Mouse (Mus musculus) right cerebral cortex, postnatal 4 days (tissue): ENCODE results near the gene Ccdc32.

Experiments used
- DNase-seq: peaks from one replicate; pipeline ENCODE4 v3.0.0-alpha.2; 2022

The Ccdc32 gene

DNA sequence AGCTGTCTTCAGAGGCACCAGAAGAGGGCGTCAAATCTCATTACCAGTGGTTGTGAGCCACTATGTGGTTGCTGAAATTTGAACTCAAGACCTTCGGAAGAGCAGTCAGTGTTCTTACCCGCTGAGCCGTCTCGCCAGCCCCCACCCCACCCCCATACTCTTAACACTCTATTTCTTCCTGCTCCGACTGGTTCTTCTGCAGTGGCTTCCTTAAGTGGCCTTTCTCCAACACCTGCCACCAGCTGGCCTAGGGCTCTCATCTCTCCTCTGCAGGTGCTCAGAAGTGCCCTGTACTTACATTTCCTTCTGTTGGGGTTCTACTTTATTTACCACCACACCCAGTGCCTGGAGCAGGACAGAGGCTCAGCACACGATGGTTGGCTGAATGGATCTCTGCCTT is 14.2 kb downstream of the Ccdc32 start:
- DNase-seq = no peak

DNA sequence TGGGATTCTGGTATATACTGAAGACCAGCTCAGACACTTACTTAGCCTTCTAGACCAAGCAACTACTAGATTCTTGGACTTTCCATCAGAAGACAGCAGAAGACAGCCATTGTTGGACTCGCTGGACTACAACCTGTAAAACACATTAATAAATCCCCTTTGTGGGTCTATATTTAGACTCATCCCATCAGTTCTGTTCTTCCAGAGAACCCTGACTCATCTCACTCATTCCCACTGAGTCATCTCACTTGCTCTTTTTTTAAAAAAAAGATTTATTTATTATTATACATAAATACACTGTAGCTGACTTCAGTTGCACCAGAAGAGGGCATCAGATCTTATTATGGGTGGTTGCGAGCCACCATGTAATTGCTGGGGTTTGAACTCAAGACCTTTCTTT is 19.8 kb downstream of the Ccdc32 start:
- DNase-seq = no peak

GRCm38 (mm10) chr2:119006886-119007285 is 22.3 kb downstream of the Ccdc32 start:
- DNase-seq = no peak

- no peak for DNase-seq
Observed at GRCm38 (mm10) chr2:118999025-118999639, 30.1 kb downstream of the Ccdc32 start.

GRCm38 (mm10) chr2:118998115-118998866 is 30.9 kb downstream of the Ccdc32 start:
- DNase-seq = no peak

- no peak for DNase-seq
Observed at GRCm38 (mm10) chr2:118996798-118997105, 32.4 kb downstream of the Ccdc32 start.

DNA sequence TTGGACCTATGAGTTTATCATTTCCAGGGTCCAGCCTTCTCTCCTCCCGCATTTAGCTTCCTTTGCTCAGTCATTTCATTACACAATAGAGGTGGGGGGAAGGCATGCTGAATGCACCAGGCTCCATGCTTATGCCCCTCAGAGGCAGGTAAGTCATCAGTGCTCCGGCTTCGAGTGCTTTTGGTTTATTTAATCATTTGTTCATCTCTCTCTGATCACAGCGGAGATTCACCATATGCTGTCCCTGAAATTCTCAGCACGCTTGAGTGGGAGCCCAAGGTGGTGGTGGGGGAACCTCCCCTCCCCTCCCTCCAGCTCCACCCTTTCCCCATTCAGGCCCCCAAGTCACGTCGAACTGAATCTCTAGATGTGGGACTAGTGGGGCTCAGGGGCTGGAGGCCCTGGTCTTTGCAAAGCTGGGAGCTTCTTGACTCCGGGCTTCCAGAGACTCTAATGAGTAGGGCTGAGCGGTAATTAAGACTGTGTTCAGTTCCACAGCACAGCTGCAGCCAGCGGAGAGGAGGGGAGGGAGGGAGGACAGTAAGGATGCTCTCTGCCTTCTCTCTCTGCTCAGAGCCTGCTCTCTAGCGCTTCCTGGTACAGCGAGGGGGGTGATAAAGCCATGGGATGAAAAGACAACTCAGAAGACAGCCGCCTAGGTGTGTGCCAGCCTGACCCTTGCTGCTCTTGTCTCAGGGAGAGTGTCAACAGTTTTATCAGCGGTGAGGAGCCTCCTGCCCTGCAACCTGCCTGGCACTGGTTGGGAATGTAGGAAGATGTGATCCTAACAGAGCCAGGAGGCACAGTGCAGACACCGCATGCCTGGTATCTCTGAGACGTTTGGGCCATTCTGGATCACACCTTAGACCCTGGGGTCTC is 33.0 kb downstream of the Ccdc32 start:
- no peak for DNase-seq

DNA sequence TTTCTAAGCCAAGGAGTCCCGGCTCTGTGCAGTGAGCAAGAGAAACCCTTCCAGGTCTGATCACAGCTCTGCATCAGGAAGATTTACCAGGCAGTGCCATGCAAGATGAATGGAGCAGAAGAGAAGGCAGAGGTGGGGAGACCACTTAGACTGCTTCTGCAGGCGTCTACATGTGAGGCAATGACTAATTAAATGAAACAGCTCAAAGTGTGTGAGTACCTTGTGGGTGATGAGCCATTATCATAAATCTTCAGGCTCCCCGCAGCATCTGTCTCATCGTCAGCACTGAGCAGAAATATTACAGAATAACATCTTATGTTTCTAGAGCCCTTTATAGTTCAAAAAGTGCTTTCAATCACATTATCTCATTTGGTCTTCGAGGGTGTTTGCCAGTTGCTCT is 33.7 kb downstream of the Ccdc32 start:
- DNase-seq = no peak

- DNase-seq = no peak
Observed at GRCm38 (mm10) chr2:118983812-118984211, 45.4 kb downstream of the Ccdc32 start.

GRCm38 (mm10) chr2:118980841-118981240 is 48.4 kb downstream of the Ccdc32 start:
- DNase-seq = no peak

GRCm38 (mm10) chr2:118978064-118978463 is 51.1 kb downstream of the Ccdc32 start:
- DNase-seq = no peak

GRCm38 (mm10) chr2:118976941-118977340 is 52.3 kb downstream of the Ccdc32 start:
- DNase-seq = no peak

- DNase-seq = peak; percentile 81
Observed at GRCm38 (mm10) chr2:118976282-118976929, 52.8 kb downstream of the Ccdc32 start.

DNA sequence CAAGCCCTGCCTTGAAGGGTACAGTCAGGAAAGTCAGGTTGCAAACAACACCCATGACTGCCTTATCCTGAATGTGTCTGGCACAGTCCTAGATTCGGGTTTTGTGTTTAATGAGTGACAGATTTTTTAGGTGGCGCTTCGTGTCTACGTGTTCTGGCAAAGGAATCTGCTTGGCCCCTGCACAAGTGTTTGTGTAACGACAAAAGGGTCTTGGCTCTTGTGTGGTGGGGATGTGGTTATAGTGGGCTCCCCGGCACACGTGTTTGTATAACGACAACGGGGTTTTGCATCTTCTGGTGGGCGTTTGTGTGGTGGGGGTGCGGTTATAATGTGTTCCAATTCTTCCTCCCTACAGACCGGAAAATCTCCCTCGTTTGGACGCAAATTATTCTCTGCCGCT is 53.3 kb downstream of the Ccdc32 start:
- DNase-seq = peak; percentile 23

DNA sequence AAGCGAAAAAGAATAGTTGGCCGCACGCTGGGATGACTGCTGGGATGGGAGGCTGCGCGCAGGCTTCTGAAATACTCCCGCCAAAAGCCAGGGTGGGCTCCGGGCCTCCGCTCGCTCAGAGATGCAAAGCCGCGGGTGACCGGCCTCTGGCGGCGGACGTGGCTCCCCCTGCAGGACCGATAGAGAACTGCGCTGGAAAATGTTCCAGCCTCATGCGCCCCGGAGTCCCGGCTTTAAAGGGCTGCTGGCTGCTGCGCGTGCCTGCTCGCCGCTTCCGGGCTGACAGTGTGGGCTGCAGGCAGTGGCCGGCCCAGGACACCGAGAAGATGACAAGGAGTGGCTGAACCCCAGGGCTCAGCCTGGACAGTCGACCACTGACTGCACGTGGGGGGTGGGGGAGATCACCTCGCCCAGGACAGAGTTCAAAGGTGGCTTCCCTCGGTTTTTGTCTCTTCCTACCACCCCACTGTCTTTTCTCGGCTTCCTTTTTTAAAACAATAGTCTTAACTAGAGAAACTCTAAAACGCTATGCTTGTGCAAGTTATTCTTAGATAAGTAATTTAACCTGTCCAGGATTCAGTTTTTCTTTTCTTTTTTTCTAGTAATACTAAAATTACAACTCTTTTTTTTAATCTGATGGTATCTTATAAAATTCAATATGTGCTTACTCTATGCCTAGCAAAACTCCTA is 56.4 kb downstream of the Ccdc32 start:
- DNase-seq = peak; percentile 83

DNA sequence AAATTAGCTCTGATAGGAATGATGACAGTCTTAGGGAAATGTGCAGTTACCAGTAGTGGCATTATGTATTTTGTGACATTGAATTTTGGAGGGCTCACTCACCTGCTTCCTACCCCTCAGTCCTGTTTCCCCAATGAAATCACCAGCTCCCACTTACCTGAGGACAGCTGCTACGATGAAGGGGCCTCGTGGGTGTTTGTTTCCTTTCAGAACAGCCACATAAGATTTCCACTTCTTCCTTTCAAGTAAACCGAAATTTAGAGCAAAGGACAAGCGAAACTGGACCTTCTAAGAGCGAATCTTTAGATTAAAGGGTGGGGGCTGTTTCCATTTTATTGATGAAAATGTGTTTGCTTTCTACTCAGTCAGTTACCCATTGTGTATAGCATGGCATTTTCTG is 57.1 kb downstream of the Ccdc32 start:
- DNase-seq = no peak

- no peak for DNase-seq
Observed at GRCm38 (mm10) chr2:118969585-118970147, 59.5 kb downstream of the Ccdc32 start.
